Mouse (Mus musculus) mature B cell (primary cell): ENCODE measurements around the gene Dcakd.

ENCODE experiments used
- in situ Hi-C: fragments of 300-500 bp; cut with MboI; formaldehyde crosslinking; loops from 2 replicates; pipeline ENCODE4 v1.14.3; 2019

The Dcakd gene

GRCm38 (mm10) chr11:103028176-103028891 is at the start of gene Dcakd, which contains the start of gene Nmt1:
Gene Dcakd, minus strand, starts transcription at chr11:103028333.
Gene Nmt1, plus strand, starts transcription at chr11:103028190.
- in situ Hi-C loops = no loop called here

DNA sequence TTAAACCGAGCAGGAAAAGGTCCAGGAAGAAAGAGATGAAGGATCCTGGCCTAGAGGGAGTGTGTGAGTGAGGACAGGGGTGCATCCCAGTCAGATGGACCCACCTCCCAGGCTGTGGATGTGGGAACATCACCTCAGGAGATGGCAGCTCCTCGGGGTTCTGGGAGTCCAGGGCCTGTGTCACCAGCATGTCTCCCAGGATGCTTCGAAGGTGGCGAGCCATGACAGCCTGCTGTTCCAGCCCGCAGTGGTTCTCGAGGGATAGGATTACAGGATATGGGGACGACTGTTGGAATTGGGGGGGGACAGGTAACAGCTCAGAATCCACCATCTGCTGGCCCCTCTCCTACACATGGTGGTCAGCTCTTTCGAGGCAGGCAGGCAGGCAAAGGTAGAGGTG is 48.4 kb upstream of the Dcakd start:
- in situ Hi-C loops = no loop called here

- in situ Hi-C loops = no loop called here
Observed at GRCm38 (mm10) chr11:103076010-103076409, 47.9 kb upstream of the Dcakd start.

- in situ Hi-C loops = no loop called here
Observed at GRCm38 (mm10) chr11:103074796-103075323, 46.7 kb upstream of the Dcakd start.

DNA sequence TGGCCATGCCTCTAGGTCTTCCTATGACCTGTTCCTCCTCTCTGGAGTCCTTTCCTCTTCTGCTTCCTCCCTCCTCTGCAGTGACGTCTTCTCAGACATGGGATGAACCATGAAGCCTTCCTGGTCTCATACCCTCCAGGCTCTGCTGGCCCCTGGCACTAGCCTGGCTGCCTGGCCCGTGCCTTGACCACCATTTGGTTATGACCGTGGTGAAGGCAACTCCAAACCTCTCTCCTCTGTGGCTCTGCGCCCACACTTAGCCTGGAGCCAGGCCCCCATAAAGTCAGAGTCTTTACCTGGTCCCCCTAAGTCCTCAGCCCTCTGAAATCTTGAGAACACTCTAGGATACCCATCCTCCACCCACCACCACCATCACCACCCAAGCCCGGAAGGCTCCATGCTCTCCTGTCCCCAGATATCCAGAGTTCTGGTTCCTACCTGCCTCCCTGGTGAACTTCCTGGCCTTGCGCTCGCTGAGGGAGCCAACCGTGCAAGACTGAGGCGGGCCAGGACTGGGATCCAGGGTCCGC is 46.1 kb upstream of the Dcakd start:
- in situ Hi-C loops = no loop called here

DNA sequence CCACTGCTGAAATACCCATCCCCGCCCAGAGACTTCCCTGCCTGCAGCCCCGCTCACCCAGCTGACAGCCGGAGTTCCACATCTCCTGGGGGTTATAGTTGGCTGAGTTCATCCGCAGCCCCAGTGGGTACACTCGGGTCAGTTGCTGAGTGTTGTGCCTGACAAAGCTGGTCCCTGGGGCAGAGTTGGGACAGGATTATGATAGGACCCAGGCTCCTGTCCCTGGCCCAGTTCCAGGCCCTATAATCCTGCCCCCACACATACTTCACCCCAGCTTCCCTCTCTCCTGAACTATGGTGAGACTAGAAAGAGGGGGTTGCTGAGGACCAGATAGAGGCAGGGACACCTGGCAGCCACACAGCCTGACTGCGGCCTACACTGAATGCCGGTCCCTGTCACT is 45.5 kb upstream of the Dcakd start:
- in situ Hi-C loops = no loop called here

DNA sequence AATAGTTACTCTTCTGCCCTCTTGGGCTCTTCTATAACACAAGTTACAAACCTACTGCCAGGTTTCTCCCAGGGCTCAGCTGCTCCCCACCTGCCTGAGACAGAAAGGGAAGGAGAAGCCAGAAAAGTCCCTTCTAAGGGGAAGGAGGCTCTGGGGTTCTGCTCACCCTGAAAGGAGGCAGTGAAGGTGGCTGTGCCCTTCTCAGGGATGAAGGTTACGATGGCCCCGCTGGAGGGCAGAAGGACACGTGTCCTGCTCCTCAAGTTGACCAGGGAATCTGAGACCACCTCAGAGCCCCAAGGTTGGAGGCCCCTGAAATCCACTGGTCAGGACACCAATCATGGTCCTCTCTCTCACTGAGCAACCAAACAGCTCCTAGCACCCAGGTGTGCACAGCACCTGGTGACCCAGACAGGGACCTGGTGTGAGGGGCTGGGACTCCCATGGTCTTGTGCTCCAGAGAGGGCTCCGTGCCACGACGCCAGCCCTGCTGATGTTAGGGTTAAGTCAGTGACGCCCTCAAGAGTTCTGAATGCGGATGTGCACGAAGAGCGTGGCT is 42.3 kb upstream of the Dcakd start:
- in situ Hi-C loops = no loop called here

DNA sequence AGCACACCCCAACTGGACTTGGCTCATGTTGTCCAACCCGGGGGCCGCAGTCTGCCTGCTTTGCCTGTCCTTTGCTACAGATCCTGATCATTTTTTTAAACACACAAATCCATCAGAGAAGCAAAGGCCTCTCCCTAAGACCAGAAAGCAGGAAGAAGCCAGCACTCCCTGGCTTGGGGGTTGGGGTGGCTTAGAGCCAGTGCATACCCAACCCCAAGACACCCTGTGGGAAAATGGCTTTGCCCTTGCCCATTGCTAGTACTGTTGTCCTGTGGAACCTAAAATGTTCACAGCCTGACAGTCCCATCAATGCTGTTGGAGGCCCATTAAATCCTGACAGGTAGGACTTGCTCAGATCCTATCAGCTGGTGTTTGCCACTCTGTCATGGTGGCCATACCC is 41.6 kb upstream of the Dcakd start:
- in situ Hi-C loops = no loop called here

- in situ Hi-C loops = no loop called here
Observed at GRCm38 (mm10) chr11:103068884-103069283, 40.8 kb upstream of the Dcakd start.

DNA sequence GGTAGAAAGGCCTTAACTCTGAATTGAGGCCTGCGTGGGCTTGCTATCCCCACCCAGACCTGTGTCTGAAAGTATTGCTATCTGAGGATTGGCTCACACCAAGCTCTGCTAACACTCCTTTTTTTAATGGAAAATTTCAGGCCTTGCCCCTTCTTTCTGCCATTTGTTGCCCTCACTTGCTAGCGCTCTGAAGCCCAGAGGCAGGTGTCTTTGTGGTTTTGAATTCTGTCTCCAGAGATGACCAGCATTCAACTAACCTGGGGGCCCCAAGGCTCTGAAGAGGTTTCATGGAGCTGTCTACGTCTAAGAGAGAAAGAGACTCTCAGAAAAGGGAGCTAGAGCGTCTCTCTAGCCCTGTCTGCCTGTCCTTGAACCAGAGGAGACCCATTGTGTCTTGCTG is 40.1 kb upstream of the Dcakd start:
- in situ Hi-C loops = no loop called here

DNA sequence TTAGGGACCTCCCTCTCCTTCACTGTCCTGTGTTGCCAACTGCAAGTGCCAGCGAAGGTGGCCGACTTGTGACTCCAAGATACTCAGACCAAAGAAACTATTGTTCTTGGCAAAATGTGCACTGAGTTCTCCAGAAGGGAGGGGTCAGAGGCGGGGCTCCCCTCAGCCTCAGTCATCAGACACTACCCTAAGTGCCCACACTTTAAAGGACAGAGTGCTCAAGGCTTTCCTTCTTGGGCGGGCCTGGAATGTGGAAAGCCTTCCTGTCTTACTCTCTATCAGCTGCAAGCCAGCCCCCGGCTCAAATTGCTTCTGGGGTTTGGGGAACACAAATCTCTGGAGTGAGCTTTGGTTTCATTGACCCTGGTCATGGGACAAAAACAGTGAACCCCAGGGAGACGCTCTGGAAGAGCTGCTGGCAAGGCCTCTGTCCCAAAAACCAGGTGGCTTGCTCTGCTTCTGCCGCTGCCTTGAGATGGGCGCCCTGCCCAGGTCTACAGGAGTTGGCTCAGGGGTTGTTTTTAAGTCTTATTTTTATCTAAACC is 39.4 kb upstream of the Dcakd start:
- in situ Hi-C loops = no loop called here

DNA sequence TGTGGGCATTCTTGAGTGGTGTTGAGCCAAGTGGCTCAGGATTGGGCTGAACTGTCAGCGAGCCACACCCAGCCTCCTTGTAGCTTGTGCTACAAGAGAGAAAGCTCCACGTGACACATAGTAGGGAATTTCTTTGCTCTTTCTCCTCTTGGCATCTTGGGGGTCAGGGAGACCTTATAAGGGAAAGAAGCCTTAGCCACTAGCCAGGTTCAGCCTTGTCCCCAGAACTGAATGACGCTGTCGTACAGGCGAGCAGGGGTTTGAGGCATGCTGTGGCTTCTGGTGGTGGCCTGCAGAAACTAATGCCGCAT is 38.9 kb upstream of the Dcakd start:
- in situ Hi-C loops = no loop called here

- in situ Hi-C loops = no loop called here
Observed at GRCm38 (mm10) chr11:103066191-103067050, 38.3 kb upstream of the Dcakd start.

- in situ Hi-C loops = no loop called here
Observed at GRCm38 (mm10) chr11:103058499-103059085, 30.5 kb upstream of the Dcakd start.

DNA sequence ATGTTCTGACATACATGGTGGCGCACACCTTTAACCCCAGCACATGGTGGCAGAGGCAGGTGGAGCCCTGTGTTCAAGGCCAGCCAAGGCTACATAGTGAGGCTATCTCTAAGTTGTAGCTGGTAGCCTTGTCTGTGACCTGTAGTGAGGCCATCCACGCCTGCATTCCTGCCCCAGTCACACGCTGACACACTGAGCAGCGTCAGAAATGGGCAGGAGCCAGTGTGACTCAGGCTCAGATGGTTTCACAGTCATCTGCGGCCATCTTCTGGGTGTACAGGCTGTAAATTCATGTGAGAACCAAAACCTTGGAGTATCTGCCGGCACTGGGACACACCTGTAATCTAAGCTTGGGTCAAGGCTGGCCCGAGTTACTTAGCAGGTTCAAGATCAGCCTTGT is 28.5 kb upstream of the Dcakd start:
- in situ Hi-C loops = no loop called here

- in situ Hi-C loops = no loop called here
Observed at GRCm38 (mm10) chr11:103054798-103055197, 26.7 kb upstream of the Dcakd start.

GRCm38 (mm10) chr11:103053191-103054076 is 25.3 kb upstream of the Dcakd start:
- in situ Hi-C loops = no loop called here

GRCm38 (mm10) chr11:103052078-103052477 is 23.9 kb upstream of the Dcakd start:
- in situ Hi-C loops = no loop called here

- in situ Hi-C loops = no loop called here
Observed at GRCm38 (mm10) chr11:103051249-103051691, 23.1 kb upstream of the Dcakd start.

DNA sequence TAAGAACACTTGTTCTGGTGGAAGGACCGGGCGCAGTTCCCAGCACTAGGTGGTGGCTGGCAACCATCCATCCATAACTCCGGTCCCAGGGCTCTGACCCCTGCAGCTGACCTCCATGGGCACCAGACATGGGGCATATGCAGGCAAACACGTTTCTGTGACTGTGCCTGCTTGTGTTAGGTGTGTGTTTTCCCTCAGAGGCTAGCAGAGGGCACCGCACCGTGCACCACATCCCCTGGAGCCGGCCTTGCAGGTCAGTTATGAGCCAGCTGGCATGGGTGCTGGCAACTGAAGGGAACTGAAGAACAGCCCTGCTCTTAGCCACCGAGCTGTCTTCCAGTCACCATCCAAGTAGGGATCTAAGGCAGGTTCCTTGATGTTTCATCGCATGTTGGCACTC is 22.0 kb upstream of the Dcakd start:
- in situ Hi-C loops = no loop called here

- in situ Hi-C loops = no loop called here
Observed at GRCm38 (mm10) chr11:103049611-103050010, 21.5 kb upstream of the Dcakd start.
